Mouse (Mus musculus): ENCODE results near the gene Col12a1. TPM values are rescaled to one million over a fixed set of nuclear protein-coding genes. Genes with fewer than 3 reads are reported as not detected.

The Col12a1 gene
- total RNA-seq, 1 experiment, result 14.5 TPM

DNA sequence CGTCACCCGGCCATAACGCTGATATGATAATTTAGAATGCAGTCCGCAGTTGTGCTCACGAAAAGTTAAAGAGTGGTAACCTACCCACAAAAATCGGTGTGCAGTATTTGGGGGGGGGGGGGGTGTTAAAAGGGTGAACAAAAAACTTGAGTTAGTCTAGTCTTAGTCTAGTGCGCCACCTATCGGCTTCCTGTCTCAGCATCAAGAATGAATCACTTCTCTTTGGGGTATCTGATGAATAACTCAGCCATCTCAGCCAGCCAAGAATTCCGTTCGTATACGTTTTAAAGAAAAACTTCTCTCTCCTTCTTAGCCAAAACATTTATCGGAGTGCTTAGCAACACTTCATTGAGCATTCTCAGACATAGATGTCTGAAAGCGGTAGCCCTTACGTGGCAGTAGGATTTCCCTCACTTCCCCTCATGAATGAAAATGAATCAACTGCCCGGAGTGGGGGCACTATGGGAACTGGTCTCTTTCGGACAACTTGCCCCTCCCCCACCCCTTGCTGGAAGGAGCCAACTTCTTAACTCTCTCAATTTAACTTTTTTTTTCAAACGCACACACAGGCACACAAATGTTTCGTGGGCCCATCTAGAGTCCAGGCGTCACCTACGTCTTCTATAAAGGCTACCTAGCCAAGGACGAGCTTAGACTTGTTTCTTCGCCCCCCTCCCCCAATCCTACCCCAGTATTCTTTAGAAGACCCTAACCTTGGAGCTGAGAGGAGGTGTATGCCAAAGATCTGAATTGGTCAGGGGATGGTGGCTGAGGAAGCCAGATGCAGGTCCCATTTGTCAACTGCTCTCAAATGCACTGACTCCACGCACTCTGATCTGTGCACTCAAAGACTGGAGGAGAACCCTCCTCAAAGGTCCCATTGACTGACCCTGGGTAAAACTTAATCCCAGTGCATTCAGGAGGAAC is 1.5 kb downstream of the Col12a1 start:
- in situ Hi-C loops (cut with MboI; ENCODE audit: low sequenced_read_pairs in 2 of 2, unreplicated experiment in 2 of 2), result loop anchor here (5.0 to 25.0 kb wide), 3 partner anchors 670 to 945 kb away; no protein-coding TSS in a partner anchor
- DNase-seq (ENCODE audit: low read depth, low spot score), result no peak
- Histone ChIP-seq H3K4me3 (ENCODE audit: insufficient read depth in 1 of 2, low read depth in 1 of 2, low read length in 2 of 2, poor library complexity in 1 of 2, severe bottlenecking in 1 of 2) (no peak overlapping the region), H3K4me1 (ENCODE audit: control insufficient read depth in 2 of 2, insufficient read depth in 2 of 2, low read length in 2 of 2, poor library complexity in 1 of 2) (no peaks in the 10 kb centered on the region), H3K36me3 (ENCODE audit: control insufficient read depth, insufficient read depth, low read length, poor library complexity, severe bottlenecking) (no peaks in the 10 kb centered on the region), H3K9me3 (ENCODE audit: control insufficient read depth, insufficient read depth, low read depth, low read length) (no peaks in the 10 kb centered on the region), H3K27ac (ENCODE audit: insufficient read depth, low read depth, low read length, poor library complexity, severe bottlenecking) (no peak overlapping the region), H3K9ac (ENCODE audit: insufficient read depth, low read depth, low read length, poor library complexity, severe bottlenecking) (no peak overlapping the region)
- TF ChIP-seq MAFK (IDR thresholded peaks at IDR 0.05; ENCODE audit: insufficient read depth, low read depth, low read length), result no peak
- no peak for TF ChIP-seq HCFC1 (IDR thresholded peaks at IDR 0.05; ENCODE audit: borderline replicate concordance, insufficient read depth, low read length)
- peak; percentile 68; the same call in 1 of the 2 replicates for TF ChIP-seq ZC3H11A (IDR thresholded peaks at IDR 0.05; ENCODE audit: borderline replicate concordance, low read depth, low read length)
- TF ChIP-seq CHD2 (IDR thresholded peaks at IDR 0.05; ENCODE audit: low read depth, low read length), result no peak

GRCm38 (mm10) chr9:79716496-79716895 is 2.1 kb downstream of the Col12a1 start:
- no peak overlapping the region for H3K9ac ChIP-seq (ENCODE audit: insufficient read depth, low read depth, low read length, poor library complexity, severe bottlenecking)
- H3K36me3 ChIP-seq (ENCODE audit: control insufficient read depth, insufficient read depth, low read length, poor library complexity, severe bottlenecking), result no peaks in the 10 kb centered on the region
- no peak for DNase-seq (ENCODE audit: low read depth, low spot score)
- TF ChIP-seq HCFC1 (IDR thresholded peaks at IDR 0.05; ENCODE audit: borderline replicate concordance, insufficient read depth, low read length) (no peak), ZNF384 (IDR thresholded peaks at IDR 0.05; ENCODE audit: low read depth, low read length) (no peak), MAFK (IDR thresholded peaks at IDR 0.05; ENCODE audit: insufficient read depth, low read depth, low read length) (no peak), ZC3H11A (IDR thresholded peaks at IDR 0.05; ENCODE audit: borderline replicate concordance, low read depth, low read length) (no peak), CHD2 (IDR thresholded peaks at IDR 0.05; ENCODE audit: low read depth, low read length) (no peak)
- H3K27ac ChIP-seq (ENCODE audit: insufficient read depth, low read depth, low read length, poor library complexity, severe bottlenecking), result no peak overlapping the region
- no peak overlapping the region for H3K4me3 ChIP-seq (ENCODE audit: insufficient read depth in 1 of 2, low read depth in 1 of 2, low read length in 2 of 2, poor library complexity in 1 of 2, severe bottlenecking in 1 of 2)
- no peaks in the 10 kb centered on the region for H3K9me3 ChIP-seq (ENCODE audit: control insufficient read depth, insufficient read depth, low read depth, low read length)
- no peaks in the 10 kb centered on the region for H3K4me1 ChIP-seq (ENCODE audit: control insufficient read depth in 2 of 2, insufficient read depth in 2 of 2, low read length in 2 of 2, poor library complexity in 1 of 2)
- in situ Hi-C loops (cut with MboI; ENCODE audit: low sequenced_read_pairs in 2 of 2, unreplicated experiment in 2 of 2), result loop anchor here (5.0 to 25.0 kb wide), 3 partner anchors 669 to 944 kb away; no protein-coding TSS in a partner anchor

DNA sequence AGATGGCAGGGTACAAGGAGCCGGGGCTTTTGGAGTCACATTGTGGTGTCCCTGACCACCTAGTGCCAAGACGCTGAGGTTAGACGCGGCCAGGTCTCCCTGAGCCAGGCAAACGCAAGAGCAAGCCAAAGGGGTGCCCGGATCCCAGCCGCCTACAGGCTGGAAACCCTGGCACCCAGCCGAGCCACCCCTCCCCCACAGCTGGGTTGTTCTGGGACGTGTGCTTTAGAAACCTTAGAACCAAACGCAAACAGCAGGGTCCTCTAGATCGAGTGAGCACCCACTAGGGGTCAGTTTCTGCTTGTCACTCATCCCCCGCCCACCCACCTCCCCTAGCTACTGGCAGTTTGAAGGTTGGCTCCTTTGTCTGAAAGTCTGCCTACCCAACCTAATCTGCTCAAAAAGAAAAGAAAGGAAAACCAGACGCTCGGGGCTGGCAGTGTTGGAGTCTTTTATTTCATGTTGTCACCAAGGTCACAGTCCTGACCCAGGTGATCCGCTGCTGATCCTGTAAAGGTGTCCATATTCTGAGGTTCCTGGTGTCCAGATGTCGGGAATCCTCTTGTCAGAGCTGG is 4.1 kb downstream of the Col12a1 start:
- H3K4me3 ChIP-seq (ENCODE audit: insufficient read depth in 1 of 2, low read depth in 1 of 2, low read length in 2 of 2, poor library complexity in 1 of 2, severe bottlenecking in 1 of 2), result no peak overlapping the region

GRCm38 (mm10) chr9:79689771-79690535 is 28.7 kb downstream of the Col12a1 start:
- in situ Hi-C loops (cut with MboI; ENCODE audit: low sequenced_read_pairs in 2 of 2, unreplicated experiment in 2 of 2), result no loop called here
- H3K9me3 ChIP-seq (ENCODE audit: control insufficient read depth, insufficient read depth, low read depth, low read length), result no peaks in the 10 kb centered on the region

More for the DNA sequence above, 4.1 kb downstream of the Col12a1 start:
- TF ChIP-seq HCFC1 (IDR thresholded peaks at IDR 0.05; ENCODE audit: borderline replicate concordance, insufficient read depth, low read length) (no peak), MAFK (IDR thresholded peaks at IDR 0.05; ENCODE audit: insufficient read depth, low read depth, low read length) (no peak), CHD2 (IDR thresholded peaks at IDR 0.05; ENCODE audit: low read depth, low read length) (no peak), ZNF384 (IDR thresholded peaks at IDR 0.05; ENCODE audit: low read depth, low read length) (no peak), ZC3H11A (IDR thresholded peaks at IDR 0.05; ENCODE audit: borderline replicate concordance, low read depth, low read length) (no peak)
- Histone ChIP-seq H3K27ac (ENCODE audit: insufficient read depth, low read depth, low read length, poor library complexity, severe bottlenecking) (no peak overlapping the region), H3K9ac (ENCODE audit: insufficient read depth, low read depth, low read length, poor library complexity, severe bottlenecking) (no peak overlapping the region), H3K9me3 (ENCODE audit: control insufficient read depth, insufficient read depth, low read depth, low read length) (no peaks in the 10 kb centered on the region), H3K4me1 (ENCODE audit: control insufficient read depth in 2 of 2, insufficient read depth in 2 of 2, low read length in 2 of 2, poor library complexity in 1 of 2) (no peaks in the 10 kb centered on the region), H3K36me3 (ENCODE audit: control insufficient read depth, insufficient read depth, low read length, poor library complexity, severe bottlenecking) (no peaks in the 10 kb centered on the region)
- no peak for DNase-seq (ENCODE audit: low read depth, low spot score)
- in situ Hi-C loops (cut with MboI; ENCODE audit: low sequenced_read_pairs in 2 of 2, unreplicated experiment in 2 of 2), result loop anchor here (5.0 to 25.0 kb wide), 3 partner anchors 667 to 942 kb away; no protein-coding TSS in a partner anchor

More at GRCm38 (mm10) chr9:79689771-79690535, 28.7 kb downstream of the Col12a1 start:
- H3K4me1 ChIP-seq (ENCODE audit: control insufficient read depth in 2 of 2, insufficient read depth in 2 of 2, low read length in 2 of 2, poor library complexity in 1 of 2), result no peaks in the 10 kb centered on the region
- no peak overlapping the region for H3K27ac ChIP-seq (ENCODE audit: insufficient read depth, low read depth, low read length, poor library complexity, severe bottlenecking)
- H3K4me3 ChIP-seq (ENCODE audit: insufficient read depth in 1 of 2, low read depth in 1 of 2, low read length in 2 of 2, poor library complexity in 1 of 2, severe bottlenecking in 1 of 2), result no peak overlapping the region
- no peak for TF ChIP-seq CHD2 (IDR thresholded peaks at IDR 0.05; ENCODE audit: low read depth, low read length)
- no peak for TF ChIP-seq HCFC1 (IDR thresholded peaks at IDR 0.05; ENCODE audit: borderline replicate concordance, insufficient read depth, low read length)
- no peak for TF ChIP-seq ZNF384 (IDR thresholded peaks at IDR 0.05; ENCODE audit: low read depth, low read length)
- no peak for TF ChIP-seq ZC3H11A (IDR thresholded peaks at IDR 0.05; ENCODE audit: borderline replicate concordance, low read depth, low read length)
- no peak for TF ChIP-seq MAFK (IDR thresholded peaks at IDR 0.05; ENCODE audit: insufficient read depth, low read depth, low read length)
- no peak overlapping the region for H3K9ac ChIP-seq (ENCODE audit: insufficient read depth, low read depth, low read length, poor library complexity, severe bottlenecking)
- no peaks in the 10 kb centered on the region for H3K36me3 ChIP-seq (ENCODE audit: control insufficient read depth, insufficient read depth, low read length, poor library complexity, severe bottlenecking)
- DNase-seq (ENCODE audit: low read depth, low spot score), result no peak
